Mouse (Mus musculus) testis, adult 2 months (tissue): ENCODE data around the gene Nfatc2.

Experiments used
- CTCF ChIP-seq: fragments of 200-500 bp; IDR thresholded peaks from 2 replicates; pipeline ENCODE4 v1.5.1; 2012; ENCODE audit warnings: low read depth, mild to moderate bottlenecking, inconsistent platforms, low read length, moderate library complexity; ENCODE audit not compliant: control insufficient read depth, insufficient read depth, insufficient replicate concordance
- POLR2A ChIP-seq: fragments of 200-500 bp; IDR thresholded peaks from 2 replicates; pipeline ENCODE4 v1.6.1; 2012; ENCODE audit warnings: low read depth, mild to moderate bottlenecking, inconsistent platforms, low read length, moderate library complexity; ENCODE audit not compliant: control insufficient read depth

GRCm38 (mm10) chr2:168614170-168614872 lies 12.9 kb upstream of the Nfatc2 start:
- no peak for TF ChIP-seq CTCF
- TF ChIP-seq POLR2A: no peak
